Mouse (Mus musculus) mouse trophoblast stem cell (cell line): Measurements from ENCODE around the gene Baz2b.
"Not testable (repeated sequence)": the region's sequence is repeated elsewhere in the genome, so short reads cannot be mapped to it uniquely, and the experiment has no call there.

Experiments used
- in situ Hi-C, 2 experiments: fragments of 300-500 bp; cut with MseI, MboI; formaldehyde crosslinking; loops; 2 replicates in 1 of 2; 3 replicates in 1 of 2; pipeline ENCODE4 v1.15.1; 2025

The Baz2b gene

DNA sequence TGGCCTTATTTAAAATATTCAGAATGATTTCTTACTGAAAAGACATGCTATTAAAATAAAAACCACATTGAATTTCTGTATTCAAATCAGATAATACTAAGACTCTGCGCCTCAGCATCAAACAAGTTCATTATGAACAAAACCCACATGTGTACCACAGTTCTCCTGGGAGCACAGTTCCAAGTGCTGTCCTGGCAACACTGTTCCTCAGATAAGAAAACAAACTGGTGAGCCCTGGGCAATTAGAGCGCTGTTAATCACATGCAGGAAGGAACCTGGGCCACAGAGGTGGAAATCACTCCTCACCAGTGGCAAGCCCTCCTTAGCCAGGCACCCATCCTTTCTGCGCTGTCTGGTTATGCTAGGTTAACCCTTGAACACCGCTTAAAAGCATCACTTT lies 332.3 kb downstream of the Baz2b start:
- in situ Hi-C loops, result no loop called here

DNA sequence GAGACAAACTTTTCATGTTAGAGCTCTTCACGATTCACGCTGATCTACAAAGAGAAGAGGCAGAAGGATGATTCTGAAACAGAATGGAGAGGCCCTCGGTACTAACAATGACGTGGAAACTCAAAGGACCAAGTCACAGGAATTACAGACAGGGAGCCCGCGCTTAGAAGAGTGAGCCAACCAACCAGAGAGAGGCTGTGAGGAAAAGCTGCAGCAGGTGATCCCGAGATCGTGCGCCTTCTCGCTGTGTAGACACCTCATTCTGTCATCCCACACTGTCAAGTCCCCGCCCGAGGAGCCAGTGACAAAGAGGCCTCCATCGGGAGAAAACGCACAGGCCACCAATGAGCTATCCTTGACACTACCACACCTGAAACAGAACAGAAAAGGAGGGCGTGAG lies 333.2 kb downstream of the Baz2b start:
- in situ Hi-C loops, result no loop called here

GRCm38 (mm10) chr2:59870526-59870925 lies 339.1 kb downstream of the Baz2b start:
- in situ Hi-C loops, result no loop called here

GRCm38 (mm10) chr2:59862618-59863017 lies 347.0 kb downstream of the Baz2b start:
- in situ Hi-C loops, result no loop called here

DNA sequence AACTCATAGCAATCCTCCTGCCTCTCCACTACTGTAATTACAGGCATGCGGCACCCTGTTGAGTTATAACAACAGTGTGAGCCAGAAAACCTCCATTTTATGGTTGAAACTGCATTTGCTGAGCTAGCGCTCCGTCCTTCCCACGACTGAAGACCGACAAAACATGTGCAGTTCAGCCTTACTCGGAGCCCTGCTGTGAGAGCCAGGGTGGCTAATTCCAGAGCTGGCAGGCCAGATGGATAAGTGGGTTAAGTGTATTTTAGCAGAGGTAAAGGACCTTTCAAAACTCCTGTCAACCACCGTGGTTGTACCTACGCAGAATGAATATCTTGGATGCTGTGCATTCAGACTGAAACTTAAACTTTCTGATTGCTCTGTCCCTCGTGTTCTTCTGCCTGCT lies 355.3 kb downstream of the Baz2b start:
- in situ Hi-C loops, result no loop called here

DNA sequence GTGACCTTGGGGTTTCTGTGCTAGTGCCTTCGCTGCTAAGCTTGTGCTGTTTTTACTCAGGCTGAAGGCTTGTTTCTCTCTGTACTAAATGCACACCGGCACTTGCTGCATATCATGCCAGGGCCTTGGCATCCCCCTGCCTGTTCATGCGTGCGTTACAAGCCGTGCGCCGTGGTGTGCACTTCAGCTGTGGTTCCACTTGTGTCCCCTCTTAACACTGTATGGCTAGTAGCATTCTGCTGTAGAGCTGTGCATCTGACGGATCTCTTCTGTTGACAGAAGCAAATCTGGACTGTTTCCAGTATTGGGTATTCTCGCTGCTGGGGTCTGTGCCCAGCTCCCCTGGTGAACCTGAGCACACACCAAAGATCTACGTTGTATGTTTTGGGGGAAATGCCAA lies 356.1 kb downstream of the Baz2b start:
- in situ Hi-C loops, result no loop called here

GRCm38 (mm10) chr2:59852916-59853315 lies 356.7 kb downstream of the Baz2b start:
- in situ Hi-C loops, result no loop called here

DNA sequence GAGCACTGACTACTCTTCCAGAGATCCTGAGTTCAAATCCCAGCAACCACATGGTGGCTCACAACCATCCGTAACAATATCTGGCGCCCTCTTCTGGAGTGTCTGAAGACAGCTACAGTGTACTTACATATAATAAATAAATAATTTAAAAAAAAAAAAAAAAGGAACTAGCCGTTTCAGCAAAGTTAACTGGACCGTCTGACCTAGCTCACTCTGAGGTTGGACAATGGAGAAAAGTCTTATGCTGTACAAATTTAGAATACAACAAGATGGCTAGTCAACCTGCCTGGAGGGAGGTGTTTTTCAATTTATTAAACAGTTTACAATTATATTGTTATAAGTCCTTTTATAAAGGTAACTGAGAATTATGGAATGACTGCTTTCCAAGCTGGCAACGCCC lies 357.8 kb downstream of the Baz2b start:
- in situ Hi-C loops, result not testable (repeated sequence)
